Mouse (Mus musculus): Measurements from ENCODE around the gene Ndrg3.

GRCm38 (mm10) chr2:156935005-156935404 is 56.9 kb downstream of the Ndrg3 start:
- TF ChIP-seq CEBPB (IDR thresholded peaks at IDR 0.05; ENCODE audit: low read depth) (no peak), CTCF (IDR thresholded peaks at IDR 0.05; ENCODE audit: control insufficient read depth, insufficient read depth, insufficient read length) (no peak), MAX (IDR thresholded peaks at IDR 0.05) (no peak), USF1 (IDR thresholded peaks at IDR 0.05; ENCODE audit: low read depth) (no peak)
